Mouse (Mus musculus): ENCODE data around the gene Stpg2. TPM values are rescaled to one million over a fixed set of nuclear protein-coding genes. Genes with fewer than 3 reads are reported as not detected.

The Stpg2 gene
- total and polyA plus RNA-seq, 2 experiments = not detected

GRCm38 (mm10) chr3:139191541-139191940, 14.0 kb upstream of the Stpg2 start:
- H3K27me3 ChIP-seq (ENCODE audit: control insufficient read depth, insufficient read depth, low read length) = no peaks in the 10 kb centered on the region
- H3K4me3 ChIP-seq (ENCODE audit: insufficient read depth, low read depth, low read length) = no peak overlapping the region
- 68% methylated on average over 1 of the region's 1 CpGs for WGBS
- H3K27ac ChIP-seq (replicated peaks; ENCODE audit: insufficient read depth, low read depth, low read length) = no peak overlapping the region
- no peaks in the 10 kb centered on the region for H3K36me3 ChIP-seq (ENCODE audit: control insufficient read depth, insufficient read depth, low read length)
- TF ChIP-seq POLR2A (IDR thresholded peaks at IDR 0.05; ENCODE audit: extremely low read depth, insufficient read depth, low read length) (no peak), CTCF (IDR thresholded peaks at IDR 0.05; ENCODE audit: low read depth, low read length) (no peak)
- H3K9ac ChIP-seq (ENCODE audit: low read depth, low read length) = no peak overlapping the region
- H3K4me1 ChIP-seq (ENCODE audit: control insufficient read depth, insufficient read depth, low read length) = no peaks in the 10 kb centered on the region
- no peak for DNase-seq (ENCODE audit: extremely low read depth, low read depth, low spot score)
- H3K79me2 ChIP-seq (ENCODE audit: control insufficient read depth, insufficient read depth, low read length) = no peaks in the 10 kb centered on the region

GRCm38 (mm10) chr3:139193917-139194316, 11.6 kb upstream of the Stpg2 start:
- DNase-seq (ENCODE audit: extremely low read depth, low read depth, low spot score) = no peak
- Histone ChIP-seq H3K4me3 (ENCODE audit: insufficient read depth, low read depth, low read length) (no peak overlapping the region), H3K9ac (ENCODE audit: low read depth, low read length) (no peak overlapping the region), H3K4me1 (ENCODE audit: control insufficient read depth, insufficient read depth, low read length) (no peaks in the 10 kb centered on the region), H3K36me3 (ENCODE audit: control insufficient read depth, insufficient read depth, low read length) (no peaks in the 10 kb centered on the region), H3K27me3 (ENCODE audit: control insufficient read depth, insufficient read depth, low read length) (no peaks in the 10 kb centered on the region), H3K79me2 (ENCODE audit: control insufficient read depth, insufficient read depth, low read length) (no peaks in the 10 kb centered on the region), H3K27ac (replicated peaks; ENCODE audit: insufficient read depth, low read depth, low read length) (no peak overlapping the region)
- TF ChIP-seq CTCF (IDR thresholded peaks at IDR 0.05; ENCODE audit: low read depth, low read length) = no peak
- TF ChIP-seq POLR2A (IDR thresholded peaks at IDR 0.05; ENCODE audit: extremely low read depth, insufficient read depth, low read length) = no peak

- Histone ChIP-seq H3K79me2 (ENCODE audit: control insufficient read depth, insufficient read depth, low read length) (no peaks in the 10 kb centered on the region), H3K4me1 (ENCODE audit: control insufficient read depth, insufficient read depth, low read length) (no peaks in the 10 kb centered on the region), H3K36me3 (ENCODE audit: control insufficient read depth, insufficient read depth, low read length) (no peaks in the 10 kb centered on the region), H3K27me3 (ENCODE audit: control insufficient read depth, insufficient read depth, low read length) (no peaks in the 10 kb centered on the region), H3K4me3 (ENCODE audit: insufficient read depth, low read depth, low read length) (no peak overlapping the region), H3K27ac (replicated peaks; ENCODE audit: insufficient read depth, low read depth, low read length) (no peak overlapping the region), H3K9ac (ENCODE audit: low read depth, low read length) (no peak overlapping the region)
- TF ChIP-seq CTCF (IDR thresholded peaks at IDR 0.05; ENCODE audit: low read depth, low read length) (no peak), POLR2A (IDR thresholded peaks at IDR 0.05; ENCODE audit: extremely low read depth, insufficient read depth, low read length) (no peak)
- WGBS = 64% methylated on average over 3 of the region's 3 CpGs
- no peak for DNase-seq (ENCODE audit: extremely low read depth, low read depth, low spot score)
These were observed 7.1 kb upstream of the Stpg2 start for GRCm38 (mm10) chr3:139198412-139198811.

DNA sequence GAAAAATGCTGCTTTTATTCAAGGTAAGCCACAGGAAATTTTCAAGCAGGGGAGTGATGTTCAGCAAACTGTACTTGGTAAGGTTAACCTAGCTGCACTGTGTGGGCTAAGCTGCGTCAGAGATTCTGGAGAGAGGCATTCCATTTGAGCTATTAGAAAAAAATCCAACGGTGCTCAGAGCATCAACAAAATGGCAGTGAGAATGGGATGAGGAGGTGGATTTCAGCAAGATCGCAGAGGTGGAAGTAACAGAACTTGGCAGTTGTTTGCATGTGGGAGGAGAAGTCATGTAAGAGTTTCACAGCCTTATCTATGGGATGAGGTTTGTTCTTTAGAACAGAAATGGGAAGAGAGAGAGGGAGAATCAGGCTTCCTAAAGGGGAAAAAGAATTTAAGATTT, 5.2 kb upstream of the Stpg2 start:
- Histone ChIP-seq H3K9ac (ENCODE audit: low read depth, low read length) (no peak overlapping the region), H3K27me3 (ENCODE audit: control insufficient read depth, insufficient read depth, low read length) (no peaks in the 10 kb centered on the region), H3K27ac (replicated peaks; ENCODE audit: insufficient read depth, low read depth, low read length) (no peak overlapping the region), H3K79me2 (ENCODE audit: control insufficient read depth, insufficient read depth, low read length) (no peaks in the 10 kb centered on the region), H3K4me3 (ENCODE audit: insufficient read depth, low read depth, low read length) (no peak overlapping the region), H3K4me1 (ENCODE audit: control insufficient read depth, insufficient read depth, low read length) (peaks cover 3% of the 10 kb centered on the region; the same call in 1 of the 2 replicates), H3K36me3 (ENCODE audit: control insufficient read depth, insufficient read depth, low read length) (no peaks in the 10 kb centered on the region)
- no peak for TF ChIP-seq POLR2A (IDR thresholded peaks at IDR 0.05; ENCODE audit: extremely low read depth, insufficient read depth, low read length)
- TF ChIP-seq CTCF (IDR thresholded peaks at IDR 0.05; ENCODE audit: low read depth, low read length) = no peak
- WGBS = 78% methylated on average over 3 of the region's 3 CpGs
- DNase-seq (ENCODE audit: extremely low read depth, low read depth, low spot score) = no peak

- no peak overlapping the region for H3K4me3 ChIP-seq (ENCODE audit: insufficient read depth, low read depth, low read length)
- no peak overlapping the region for H3K9ac ChIP-seq (ENCODE audit: low read depth, low read length)
- H3K27ac ChIP-seq (replicated peaks; ENCODE audit: insufficient read depth, low read depth, low read length) = no peak overlapping the region
- WGBS = 70% methylated on average over 9 of the region's 9 CpGs
- no peak for DNase-seq (ENCODE audit: extremely low read depth, low read depth, low spot score)
- no peaks in the 10 kb centered on the region for H3K79me2 ChIP-seq (ENCODE audit: control insufficient read depth, insufficient read depth, low read length)
- no peaks in the 10 kb centered on the region for H3K4me1 ChIP-seq (ENCODE audit: control insufficient read depth, insufficient read depth, low read length)
- no peaks in the 10 kb centered on the region; the same call in 1 of the 2 replicates for H3K27me3 ChIP-seq (ENCODE audit: control insufficient read depth, insufficient read depth, low read length)
- no peaks in the 10 kb centered on the region for H3K36me3 ChIP-seq (ENCODE audit: control insufficient read depth, insufficient read depth, low read length)
- TF ChIP-seq CTCF (IDR thresholded peaks at IDR 0.05; ENCODE audit: low read depth, low read length) (no peak), POLR2A (IDR thresholded peaks at IDR 0.05; ENCODE audit: extremely low read depth, insufficient read depth, low read length) (no peak)
These were observed 11.5 kb downstream of the Stpg2 start for GRCm38 (mm10) chr3:139216945-139217344.

DNA sequence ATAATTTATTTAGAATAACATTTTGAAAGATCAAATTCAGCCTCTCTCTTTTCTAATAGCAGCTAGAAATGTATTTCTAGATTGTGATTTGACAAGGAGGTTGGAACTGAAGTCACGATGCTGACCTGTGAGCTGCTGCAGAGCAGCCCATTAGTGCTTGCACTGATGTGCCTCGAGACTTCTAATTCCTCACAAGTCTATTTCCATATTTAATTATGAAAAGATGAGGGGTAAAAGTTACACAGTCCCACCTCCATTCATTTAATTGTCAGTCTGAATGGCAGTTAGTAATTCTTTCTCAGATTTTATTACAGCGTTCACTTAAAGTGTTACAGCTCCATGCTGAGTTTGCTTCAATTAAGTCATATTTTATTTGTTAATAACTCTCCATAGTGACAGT, 19.6 kb downstream of the Stpg2 start:
- H3K9ac ChIP-seq (ENCODE audit: low read depth, low read length) = no peak overlapping the region
- H3K36me3 ChIP-seq (ENCODE audit: control insufficient read depth, insufficient read depth, low read length) = no peaks in the 10 kb centered on the region
- no peak overlapping the region for H3K4me3 ChIP-seq (ENCODE audit: insufficient read depth, low read depth, low read length)
- H3K79me2 ChIP-seq (ENCODE audit: control insufficient read depth, insufficient read depth, low read length) = no peaks in the 10 kb centered on the region
- DNase-seq (ENCODE audit: extremely low read depth, low read depth, low spot score) = no peak
- no peak for TF ChIP-seq POLR2A (IDR thresholded peaks at IDR 0.05; ENCODE audit: extremely low read depth, insufficient read depth, low read length)
- TF ChIP-seq CTCF (IDR thresholded peaks at IDR 0.05; ENCODE audit: low read depth, low read length) = no peak
- no peaks in the 10 kb centered on the region for H3K4me1 ChIP-seq (ENCODE audit: control insufficient read depth, insufficient read depth, low read length)
- 86% methylated on average over 3 of the region's 3 CpGs for WGBS
- no peak overlapping the region for H3K27ac ChIP-seq (replicated peaks; ENCODE audit: insufficient read depth, low read depth, low read length)
- H3K27me3 ChIP-seq (ENCODE audit: control insufficient read depth, insufficient read depth, low read length) = no peaks in the 10 kb centered on the region

Data from liver, adult 2 months (tissue).